Mouse (Mus musculus) hindbrain, embryonic 11.5 days (tissue): ENCODE measurements at regions not wholly inside any gene's neighbourhood (a gene's known extent, or its start where the extent isn't known, plus 50 kb on each side); places are given as distances from the start of the nearest gene placed in this dataset.

Experiments
- ATAC-seq: fragments of 200-750 bp; cut with Nextera tagmentation; 2 replicates; pipeline ENCODE4 v1.8.0; 2017; ENCODE audit warnings: mild to moderate bottlenecking, moderate TSS enrichment, moderate library complexity; ENCODE audit not compliant: low FRiP score
- DNase-seq: peaks from one replicate; pipeline ENCODE4 v3.0.0-alpha.2; 2015; ENCODE audit warnings: low spot score
- H3K27ac ChIP-seq: fragments of 300-500 bp; sonication (generic); 2 replicates; pipeline ENCODE4 v1.5.1; 2014; ENCODE audit warnings: mild to moderate bottlenecking, low read depth, low read length
- H3K27me3 ChIP-seq: fragments of 300-500 bp; sonication (generic); 2 replicates; pipeline ENCODE4 v1.6.1; 2014; ENCODE audit warnings: mild to moderate bottlenecking, low read length, moderate library complexity, mixed read lengths; ENCODE audit not compliant: control insufficient read depth, insufficient read depth
- H3K36me3 ChIP-seq: fragments of 300-500 bp; sonication (generic); 2 replicates; pipeline ENCODE4 v1.6.1; 2014; ENCODE audit warnings: mild to moderate bottlenecking, low read length, moderate library complexity, mixed read lengths; ENCODE audit not compliant: control insufficient read depth, insufficient read depth
- H3K4me1 ChIP-seq: fragments of 300-500 bp; sonication (generic); replicated peaks from 2 replicates; pipeline ENCODE4 v1.6.1; 2014; ENCODE audit warnings: low read length, mixed read lengths; ENCODE audit not compliant: control insufficient read depth, insufficient read depth
- H3K4me2 ChIP-seq: fragments of 300-500 bp; sonication (generic); replicated peaks from 2 replicates; pipeline ENCODE4 v1.6.1; 2014; ENCODE audit warnings: mild to moderate bottlenecking, low read depth, low read length
- H3K4me3 ChIP-seq: fragments of 300-500 bp; sonication (generic); 2 replicates; pipeline ENCODE4 v1.5.1; 2014; ENCODE audit warnings: low read depth, low read length
- H3K9ac ChIP-seq: fragments of 300-500 bp; sonication (generic); 2 replicates; pipeline ENCODE4 v1.6.1; 2014; ENCODE audit warnings: low read depth, low read length
- H3K9me3 ChIP-seq: fragments of 300-500 bp; sonication (generic); 2 replicates; pipeline ENCODE4 v1.6.1; 2016; ENCODE audit warnings: low read length; ENCODE audit not compliant: control insufficient read depth
- WGBS: fragments of 180-500 bp; shearing (Covaris S2); extraction: QIAGEN DNeasy Blood & Tissue Kit; methylation state at CpG from one replicate; pipeline ENCODE4 v1.1.7; 2014; 5-methylcytosine and 5-hydroxymethylcytosine counted together

DNA sequence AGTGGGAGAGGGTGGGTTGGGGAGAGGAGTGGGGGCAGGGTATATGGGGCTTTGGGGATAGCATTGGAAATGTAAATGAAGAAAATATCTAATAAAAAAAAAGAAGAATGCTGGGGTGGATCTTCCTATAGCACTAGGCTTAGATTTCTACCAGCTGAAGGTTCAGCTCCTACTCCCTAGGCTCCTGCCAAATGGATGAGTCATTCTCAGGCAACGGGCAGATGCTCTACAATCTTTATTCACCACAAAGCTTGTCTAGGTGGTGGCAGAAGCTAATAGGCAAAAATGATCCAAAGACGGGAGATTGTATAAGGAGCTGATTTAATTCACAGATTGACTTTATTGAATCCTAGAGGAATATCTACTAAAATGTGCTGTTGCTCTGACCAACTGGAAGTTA, 211.6 kb upstream of the Fam98a start:
- 84% methylated on average over 2 of the region's 2 CpGs for WGBS
- ATAC-seq = no peak
- H3K36me3 ChIP-seq = no peaks in the 10 kb centered on the region

DNA sequence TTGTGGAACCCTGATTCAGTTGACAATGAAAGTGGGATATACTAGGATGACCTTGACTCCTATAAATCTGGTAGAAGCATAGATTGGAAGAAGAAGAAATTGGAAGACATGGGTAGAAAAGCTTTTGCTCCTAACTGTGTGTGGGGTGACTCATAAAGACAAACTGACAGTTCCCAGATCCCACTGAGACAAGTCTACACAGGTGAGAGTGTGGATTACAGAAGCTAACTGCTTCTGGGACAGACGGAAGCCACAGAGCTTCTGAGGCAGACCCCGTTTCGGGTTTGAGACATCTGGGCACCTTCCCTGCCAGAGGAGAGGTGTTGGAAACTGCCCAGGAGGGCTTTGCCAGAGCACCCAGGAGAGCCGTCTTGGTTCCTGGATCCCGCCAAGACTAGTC, 204.7 kb upstream of the Fam98a start:
- H3K9me3 ChIP-seq = no peaks in the 10 kb centered on the region
- no peaks in the 10 kb centered on the region for H3K4me1 ChIP-seq
- no peak overlapping the region for H3K4me2 ChIP-seq
- H3K36me3 ChIP-seq = no peaks in the 10 kb centered on the region
- DNase-seq = no peak
- ATAC-seq = no peak
- no peak overlapping the region for H3K4me3 ChIP-seq
- H3K9ac ChIP-seq = no peak overlapping the region
- H3K27me3 ChIP-seq = no peaks in the 10 kb centered on the region
- WGBS = 97% methylated on average over 5 of the region's 5 CpGs
- no peak overlapping the region for H3K27ac ChIP-seq

More for the DNA sequence above, 211.6 kb upstream of the Fam98a start:
- H3K4me3 ChIP-seq = no peak overlapping the region
- no peak overlapping the region for H3K4me2 ChIP-seq
- H3K9me3 ChIP-seq = no peaks in the 10 kb centered on the region
- H3K4me1 ChIP-seq = no peaks in the 10 kb centered on the region
- H3K27ac ChIP-seq = no peak overlapping the region
- H3K9ac ChIP-seq = no peak overlapping the region
- DNase-seq = no peak
- H3K27me3 ChIP-seq = no peaks in the 10 kb centered on the region

DNA sequence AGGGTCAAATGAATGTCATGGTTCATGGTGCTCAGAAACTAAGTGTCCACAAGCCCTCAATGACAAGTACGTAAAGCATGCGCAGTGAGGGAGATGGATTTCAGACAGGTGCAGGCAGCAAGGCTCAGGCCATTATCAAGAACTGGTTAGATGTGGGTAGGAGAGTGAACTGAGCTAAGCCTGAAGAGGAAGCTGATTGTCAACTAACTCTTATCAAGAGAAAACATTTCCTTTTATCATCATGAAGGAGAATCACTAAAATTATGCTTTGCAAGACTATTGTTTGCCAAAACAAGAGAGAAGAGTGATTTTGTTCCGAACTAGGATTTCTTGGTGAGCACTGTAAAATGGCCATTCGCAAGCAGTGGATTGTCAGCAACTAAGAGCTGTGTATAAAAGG, 164.7 kb upstream of the Fam98a start:
- Histone ChIP-seq H3K9ac (no peak overlapping the region), H3K4me2 (no peak overlapping the region), H3K4me1 (no peaks in the 10 kb centered on the region), H3K36me3 (no peaks in the 10 kb centered on the region), H3K27ac (no peak overlapping the region), H3K4me3 (no peak overlapping the region), H3K9me3 (no peaks in the 10 kb centered on the region), H3K27me3 (no peaks in the 10 kb centered on the region)
- 94% methylated on average over 4 of the region's 4 CpGs for WGBS
- DNase-seq (no peak), ATAC-seq (no peak)

- Histone ChIP-seq H3K4me3 (no peak overlapping the region), H3K9me3 (no peaks in the 10 kb centered on the region), H3K4me1 (no peaks in the 10 kb centered on the region), H3K4me2 (no peak overlapping the region), H3K27ac (no peak overlapping the region), H3K36me3 (no peaks in the 10 kb centered on the region), H3K27me3 (no peaks in the 10 kb centered on the region), H3K9ac (no peak overlapping the region)
- ATAC-seq (no peak), DNase-seq (no peak)
These were observed 162.8 kb upstream of the Fam98a start for GRCm38 (mm10) chr17:75714578-75714977.

DNA sequence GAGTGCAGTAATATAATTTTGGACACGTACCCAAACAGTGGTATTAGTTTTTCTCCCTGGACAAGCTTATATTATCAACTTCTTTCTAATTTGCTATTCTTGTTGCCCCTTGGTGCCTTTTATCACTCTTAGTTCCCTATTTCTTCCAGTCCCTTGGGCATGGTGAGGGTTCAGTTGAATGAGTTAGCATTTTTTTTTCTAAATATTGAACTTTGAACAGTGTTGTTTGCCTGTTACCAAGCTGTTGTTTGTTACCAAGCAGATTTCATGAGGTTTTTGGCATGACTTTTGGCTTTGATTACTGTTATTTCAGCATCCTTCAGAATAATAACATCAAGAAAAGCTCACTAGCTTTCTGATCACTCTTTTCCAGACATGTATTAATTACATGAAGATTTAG, 162.3 kb upstream of the Fam98a start:
- H3K4me3 ChIP-seq = no peak overlapping the region
- no peak for DNase-seq
- no peaks in the 10 kb centered on the region for H3K4me1 ChIP-seq
- WGBS = 79% methylated on average over 1 of the region's 1 CpGs
- no peak overlapping the region for H3K4me2 ChIP-seq
- ATAC-seq = no peak
- no peak overlapping the region for H3K9ac ChIP-seq
- no peak overlapping the region for H3K27ac ChIP-seq
- no peaks in the 10 kb centered on the region for H3K27me3 ChIP-seq
- H3K36me3 ChIP-seq = no peaks in the 10 kb centered on the region
- no peaks in the 10 kb centered on the region for H3K9me3 ChIP-seq

DNA sequence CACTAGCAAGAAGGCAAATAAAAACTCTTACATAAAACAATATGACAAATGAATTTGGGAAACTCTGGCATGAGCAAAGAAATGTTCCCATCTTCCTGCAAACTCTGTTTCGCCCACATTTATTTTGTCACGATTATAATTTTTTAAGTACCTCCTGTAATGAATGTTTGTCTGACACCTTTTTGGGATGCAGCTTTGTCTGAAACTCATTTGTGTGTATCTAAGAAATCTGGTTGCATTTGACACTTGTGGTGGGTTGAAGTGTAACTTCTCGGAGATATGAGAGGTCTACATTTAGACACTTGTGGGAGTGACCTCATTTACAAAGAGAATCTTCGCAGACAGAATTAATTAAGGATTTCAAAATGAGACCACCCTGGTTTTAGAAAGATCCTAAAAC, 155.9 kb upstream of the Fam98a start:
- H3K4me3 ChIP-seq = no peak overlapping the region
- H3K27me3 ChIP-seq = no peaks in the 10 kb centered on the region
- no peak overlapping the region for H3K4me2 ChIP-seq
- no peak overlapping the region for H3K9ac ChIP-seq
- no peak overlapping the region for H3K27ac ChIP-seq
- no peaks in the 10 kb centered on the region for H3K9me3 ChIP-seq
- no peaks in the 10 kb centered on the region for H3K36me3 ChIP-seq
- WGBS = 94% methylated on average over 4 of the region's 4 CpGs
- DNase-seq = no peak
- no peaks in the 10 kb centered on the region for H3K4me1 ChIP-seq
- ATAC-seq = no peak

- Histone ChIP-seq H3K4me1 (no peaks in the 10 kb centered on the region), H3K4me2 (no peak overlapping the region), H3K9me3 (no peaks in the 10 kb centered on the region), H3K27me3 (no peaks in the 10 kb centered on the region), H3K27ac (no peak overlapping the region), H3K9ac (no peak overlapping the region), H3K36me3 (no peaks in the 10 kb centered on the region), H3K4me3 (no peak overlapping the region)
- no peak for DNase-seq
- 90% methylated on average over 2 of the region's 2 CpGs for WGBS
- ATAC-seq = no peak
These were observed 153.6 kb upstream of the Fam98a start for GRCm38 (mm10) chr17:75705357-75705756.

GRCm38 (mm10) chr17:75703865-75704264, 152.1 kb upstream of the Fam98a start:
- no peak overlapping the region for H3K4me3 ChIP-seq
- H3K27me3 ChIP-seq = no peaks in the 10 kb centered on the region
- ATAC-seq (peak; percentile 70), DNase-seq (peak; percentile 20)
- H3K4me1 ChIP-seq = no peaks in the 10 kb centered on the region
- H3K9me3 ChIP-seq = no peaks in the 10 kb centered on the region
- no peaks in the 10 kb centered on the region for H3K36me3 ChIP-seq
- H3K27ac ChIP-seq = no peak overlapping the region
- H3K4me2 ChIP-seq = no peak overlapping the region
- 46% methylated on average over 8 of the region's 8 CpGs for WGBS
- H3K9ac ChIP-seq = no peak overlapping the region

DNA sequence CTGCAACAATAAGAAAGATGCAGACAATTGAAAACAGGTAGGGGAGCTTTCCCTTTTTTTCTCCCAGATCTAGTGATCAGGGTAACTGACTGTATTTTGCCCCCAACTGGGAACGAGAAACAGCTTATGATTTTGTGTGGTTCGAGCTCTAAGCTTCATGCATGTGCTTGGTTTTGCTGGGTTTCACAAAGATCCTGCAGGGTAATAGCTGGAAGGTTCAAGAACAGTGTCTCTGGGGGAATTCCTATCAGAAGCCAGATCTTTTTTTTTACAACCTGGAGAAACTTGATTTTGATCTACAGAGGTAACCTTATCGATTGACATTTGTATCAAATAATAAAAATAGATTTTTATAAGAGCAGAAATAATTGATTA, 145.0 kb upstream of the Fam98a start:
- Histone ChIP-seq H3K27me3 (no peaks in the 10 kb centered on the region), H3K9ac (no peak overlapping the region), H3K9me3 (no peaks in the 10 kb centered on the region), H3K27ac (no peak overlapping the region), H3K4me2 (no peak overlapping the region), H3K4me3 (no peak overlapping the region), H3K36me3 (no peaks in the 10 kb centered on the region), H3K4me1 (no peaks in the 10 kb centered on the region)
- DNase-seq (no peak), ATAC-seq (no peak)
- 89% methylated on average over 3 of the region's 3 CpGs for WGBS
